Mouse (Mus musculus) right cerebral cortex, adult 18-20 months (tissue): ENCODE data around the gene Morn4.
A peak's percentile ranks its signal among the peaks of the same experiment; 100 is the strongest.

Source experiments
- DNase-seq: peaks from one replicate; pipeline ENCODE4 v3.0.0; 2022; ENCODE audit warnings: mixed read lengths

Morn4 gene

GRCm38 (mm10) chr19:42086166-42086565, at the start of gene Morn4:
Gene Morn4, minus strand, starts transcription at chr19:42086357.
- peak; percentile 93 for DNase-seq

- no peak for DNase-seq
These were observed 48.9 kb upstream of the Morn4 start for GRCm38 (mm10) chr19:42135070-42135469.

GRCm38 (mm10) chr19:42131101-42131500, 44.9 kb upstream of the Morn4 start:
- DNase-seq = no peak

- DNase-seq = no peak
These were observed 44.1 kb upstream of the Morn4 start for GRCm38 (mm10) chr19:42130294-42130606.

- DNase-seq = no peak
These were observed 43.5 kb upstream of the Morn4 start for GRCm38 (mm10) chr19:42129509-42130293.

- peak; percentile 99 for DNase-seq
These were observed 42.8 kb upstream of the Morn4 start, which contains the start of gene Avpi1 for GRCm38 (mm10) chr19:42128787-42129508. Gene Avpi1, minus strand, starts transcription at chr19:42129059.

- DNase-seq = no peak
These were observed 42.0 kb upstream of the Morn4 start for GRCm38 (mm10) chr19:42128052-42128740.

GRCm38 (mm10) chr19:42127024-42127423, 40.9 kb upstream of the Morn4 start:
- DNase-seq = no peak

- DNase-seq = no peak
These were observed 40.1 kb upstream of the Morn4 start for GRCm38 (mm10) chr19:42126219-42126605.

- no peak for DNase-seq
These were observed 39.5 kb upstream of the Morn4 start for GRCm38 (mm10) chr19:42125501-42126218.

GRCm38 (mm10) chr19:42124684-42125083, 38.5 kb upstream of the Morn4 start:
- DNase-seq = no peak

- no peak for DNase-seq
These were observed 34.3 kb upstream of the Morn4 start for GRCm38 (mm10) chr19:42120451-42120850.

GRCm38 (mm10) chr19:42118596-42118995, 32.4 kb upstream of the Morn4 start:
- no peak for DNase-seq

GRCm38 (mm10) chr19:42118142-42118541, 32.0 kb upstream of the Morn4 start:
- DNase-seq = no peak

GRCm38 (mm10) chr19:42115783-42116335, 29.7 kb upstream of the Morn4 start:
- no peak for DNase-seq

- DNase-seq = no peak
These were observed 18.5 kb upstream of the Morn4 start for GRCm38 (mm10) chr19:42104681-42105080.

- DNase-seq = no peak
These were observed 13.2 kb upstream of the Morn4 start for GRCm38 (mm10) chr19:42099406-42099805.

GRCm38 (mm10) chr19:42090637-42091141, 4.5 kb upstream of the Morn4 start:
- DNase-seq = no peak

GRCm38 (mm10) chr19:42089748-42090595, 3.8 kb upstream of the Morn4 start, which contains the start of gene Pi4k2a:
Gene Pi4k2a, plus strand, starts transcription at chr19:42090470.
- DNase-seq = peak; percentile 100

GRCm38 (mm10) chr19:42089103-42089747, 3.1 kb upstream of the Morn4 start:
- peak; percentile 57 for DNase-seq

GRCm38 (mm10) chr19:42085690-42086089, 467 bp downstream of the Morn4 start:
- no peak for DNase-seq
